Comparison of ENCODE assay signal across 47 mouse cellular contexts in genomic region chr7:108233551-108233950, GRCm38 (mm10). TPM values are rescaled to one million over a fixed set of nuclear protein-coding genes. Genes with fewer than 3 reads are reported as not detected.
"Had no signal": no experiment of that assay in that cellular context is flagged by ENCODE, and none has a peak within 500 bp of the region (broad histone marks: within the 10 kb centered on the region; RNA-seq: fewer than 3 reads in every experiment).

No protein-coding gene starts in this region.

- DNase-seq: left cerebral cortex, postnatal 4 days; liver; liver, embryonic 13.5 days; liver, postnatal 0 days; lung, adult 18-20 months; lung, adult 2 months; lung, embryonic 14.5 days; lung, postnatal 10 days; lung, postnatal 14 days; lung, postnatal 36 days; lung, postnatal 4 days; midbrain, embryonic 14.5 days had no signal

- H3K27ac ChIP-seq: limb, embryonic 10.5 days; limb, embryonic 12.5 days; limb, embryonic 13.5 days; limb, embryonic 15.5 days; liver, embryonic 12.5 days; liver, embryonic 13.5 days; liver, embryonic 14.5 days; liver, embryonic 15.5 days; lung, embryonic 15.5 days; macrophage; midbrain, embryonic 10.5 days; midbrain, embryonic 12.5 days; midbrain, embryonic 13.5 days; midbrain, embryonic 15.5 days had no signal

- H3K4me2 ChIP-seq: limb, embryonic 12.5 days; limb, embryonic 13.5 days; limb, embryonic 15.5 days; liver, embryonic 11.5 days; liver, embryonic 12.5 days; liver, embryonic 13.5 days; liver, embryonic 15.5 days; lung, embryonic 14.5 days; lung, embryonic 15.5 days; midbrain, embryonic 11.5 days; midbrain, embryonic 12.5 days; midbrain, embryonic 13.5 days; midbrain, embryonic 15.5 days had no signal

- H3K9ac ChIP-seq: limb, embryonic 12.5 days; limb, embryonic 13.5 days; limb, embryonic 15.5 days; liver, embryonic 12.5 days; liver, embryonic 13.5 days; liver, embryonic 14.5 days; liver, embryonic 15.5 days; liver, postnatal 0 days; lung, embryonic 14.5 days; lung, embryonic 15.5 days; midbrain, embryonic 12.5 days; midbrain, embryonic 13.5 days; midbrain, embryonic 15.5 days had no signal

- ATAC-seq: liver, embryonic 12.5 days; liver, postnatal 0 days; lung, postnatal 0 days; midbrain, embryonic 13.5 days; midbrain, embryonic 15.5 days; midbrain, embryonic 16.5 days had no signal

- H3K27me3 ChIP-seq: limb, embryonic 12.5 days; limb, embryonic 13.5 days; limb, embryonic 15.5 days; liver, embryonic 12.5 days; liver, embryonic 13.5 days; liver, embryonic 15.5 days; lung, embryonic 15.5 days; megakaryocyte, embryonic 14.5 days; midbrain, embryonic 12.5 days; midbrain, embryonic 13.5 days; midbrain, embryonic 15.5 days had no signal

- H3K9me3 ChIP-seq: limb, embryonic 10.5 days; limb, embryonic 12.5 days; limb, embryonic 13.5 days; limb, embryonic 15.5 days; liver, embryonic 12.5 days; liver, embryonic 13.5 days; liver, embryonic 15.5 days; lung, embryonic 15.5 days; midbrain, embryonic 10.5 days; midbrain, embryonic 12.5 days; midbrain, embryonic 13.5 days; midbrain, embryonic 15.5 days had no signal

- H3K4me1 ChIP-seq: limb, embryonic 10.5 days; limb, embryonic 12.5 days; limb, embryonic 13.5 days; limb, embryonic 15.5 days; liver, embryonic 12.5 days; liver, embryonic 13.5 days; liver, embryonic 15.5 days; lung, embryonic 15.5 days; megakaryocyte, embryonic 14.5 days; midbrain, embryonic 10.5 days; midbrain, embryonic 12.5 days; midbrain, embryonic 13.5 days; midbrain, embryonic 15.5 days had no signal

- H3K36me3 ChIP-seq: limb, embryonic 10.5 days; limb, embryonic 12.5 days; limb, embryonic 13.5 days; limb, embryonic 15.5 days; liver, embryonic 12.5 days; liver, embryonic 13.5 days; liver, embryonic 15.5 days; lung, embryonic 15.5 days; midbrain, embryonic 10.5 days; midbrain, embryonic 12.5 days; midbrain, embryonic 13.5 days; midbrain, embryonic 15.5 days had no signal

- H3K4me3 ChIP-seq: limb, embryonic 10.5 days; limb, embryonic 12.5 days; limb, embryonic 13.5 days; limb, embryonic 15.5 days; liver, embryonic 12.5 days; liver, embryonic 13.5 days; liver, embryonic 15.5 days; lung, embryonic 15.5 days; megakaryocyte, embryonic 14.5 days; midbrain, embryonic 10.5 days; midbrain, embryonic 12.5 days; midbrain, embryonic 13.5 days; midbrain, embryonic 15.5 days; myocyte had no signal

RNA-seq across cellular contexts. Expression of gene Olfr487, which starts 19.1 kb away (rescaled TPM):
- total RNA-seq: left cerebral cortex, adult 8-10 months; left cerebral cortex, postnatal 10 days; left cerebral cortex, postnatal 14 days; left cerebral cortex, postnatal 25 days; left cerebral cortex, postnatal 36 days; left cerebral cortex, postnatal 4 days; liver, adult 2 months; megakaryocyte progenitor cell, adult 5-6 weeks; megakaryocyte, adult 5-6 weeks; megakaryocyte-erythroid progenitor cell, adult 5-6 weeks; midbrain, postnatal 0 days; monocyte, adult 5-6 weeks had no signal
- polyA plus RNA-seq: limb, embryonic 10.5 days; limb, embryonic 11.5 days; limb, embryonic 12.5 days; limb, embryonic 13.5 days; limb, embryonic 14.5 days; limb, embryonic 15.5 days; liver, adult 2 months; liver, embryonic 11.5 days; liver, embryonic 12.5 days; liver, embryonic 13.5 days; liver, embryonic 14.5 days; liver, embryonic 15.5 days; liver, embryonic 16.5 days; liver, postnatal 0 days; lung, adult 2 months; lung, embryonic 14.5 days; lung, embryonic 15.5 days; lung, embryonic 16.5 days; lung, postnatal 0 days; macrophage; midbrain, embryonic 10.5 days; midbrain, embryonic 11.5 days; midbrain, embryonic 12.5 days; midbrain, embryonic 13.5 days; midbrain, embryonic 14.5 days; midbrain, embryonic 15.5 days; midbrain, embryonic 16.5 days; midbrain, postnatal 0 days; myocyte; neural tube, embryonic 11.5 days had no signal

RNA-seq across cellular contexts. Expression of gene Olfr488, which starts 24.6 kb away (rescaled TPM):
- total RNA-seq: left cerebral cortex, adult 8-10 months; left cerebral cortex, postnatal 10 days; left cerebral cortex, postnatal 14 days; left cerebral cortex, postnatal 25 days; left cerebral cortex, postnatal 36 days; left cerebral cortex, postnatal 4 days; liver, adult 2 months; megakaryocyte progenitor cell, adult 5-6 weeks; megakaryocyte, adult 5-6 weeks; megakaryocyte-erythroid progenitor cell, adult 5-6 weeks; midbrain, postnatal 0 days; monocyte, adult 5-6 weeks had no signal
- polyA plus RNA-seq: limb, embryonic 10.5 days; limb, embryonic 11.5 days; limb, embryonic 12.5 days; limb, embryonic 13.5 days; limb, embryonic 14.5 days; limb, embryonic 15.5 days; liver, adult 2 months; liver, embryonic 11.5 days; liver, embryonic 12.5 days; liver, embryonic 13.5 days; liver, embryonic 14.5 days; liver, embryonic 15.5 days; liver, embryonic 16.5 days; liver, postnatal 0 days; lung, adult 2 months; lung, embryonic 14.5 days; lung, embryonic 15.5 days; lung, embryonic 16.5 days; lung, postnatal 0 days; macrophage; midbrain, embryonic 10.5 days; midbrain, embryonic 11.5 days; midbrain, embryonic 12.5 days; midbrain, embryonic 13.5 days; midbrain, embryonic 14.5 days; midbrain, embryonic 15.5 days; midbrain, embryonic 16.5 days; midbrain, postnatal 0 days; myocyte; neural tube, embryonic 11.5 days had no signal

RNA-seq across cellular contexts. Expression of gene Olfr490, which starts 55.2 kb away (rescaled TPM):
- total RNA-seq: left cerebral cortex, adult 8-10 months; left cerebral cortex, postnatal 10 days; left cerebral cortex, postnatal 14 days; left cerebral cortex, postnatal 25 days; left cerebral cortex, postnatal 36 days; left cerebral cortex, postnatal 4 days; liver, adult 2 months; megakaryocyte progenitor cell, adult 5-6 weeks; megakaryocyte, adult 5-6 weeks; megakaryocyte-erythroid progenitor cell, adult 5-6 weeks; midbrain, postnatal 0 days; monocyte, adult 5-6 weeks had no signal
- polyA plus RNA-seq: limb, embryonic 10.5 days; limb, embryonic 11.5 days; limb, embryonic 12.5 days; limb, embryonic 13.5 days; limb, embryonic 14.5 days; limb, embryonic 15.5 days; liver, adult 2 months; liver, embryonic 11.5 days; liver, embryonic 12.5 days; liver, embryonic 13.5 days; liver, embryonic 14.5 days; liver, embryonic 15.5 days; liver, embryonic 16.5 days; liver, postnatal 0 days; lung, adult 2 months; lung, embryonic 14.5 days; lung, embryonic 15.5 days; lung, embryonic 16.5 days; lung, postnatal 0 days; macrophage; midbrain, embryonic 10.5 days; midbrain, embryonic 11.5 days; midbrain, embryonic 12.5 days; midbrain, embryonic 13.5 days; midbrain, embryonic 14.5 days; midbrain, embryonic 15.5 days; midbrain, embryonic 16.5 days; midbrain, postnatal 0 days; myocyte; neural tube, embryonic 11.5 days had no signal
